Mouse (Mus musculus) heart, embryonic 12.5 days (tissue): ENCODE data around the gene Scd4. TPM values are rescaled to one million over a fixed set of nuclear protein-coding genes. Genes with fewer than 3 reads are reported as not detected.

Experiments
- ATAC-seq: fragments of 200-750 bp; cut with Nextera tagmentation; 2 replicates; pipeline ENCODE4 v1.8.0; 2017; ENCODE audit warnings: moderate TSS enrichment, moderate library complexity; ENCODE audit not compliant: insufficient number of reproducible peaks, low FRiP score
- H3K27ac ChIP-seq: fragments of 300-500 bp; sonication (generic); 2 replicates; pipeline ENCODE4 v1.5.1; 2016; ENCODE audit warnings: mild to moderate bottlenecking, moderate library complexity; ENCODE audit not compliant: poor library complexity, severe bottlenecking
- H3K27me3 ChIP-seq: fragments of 300-500 bp; sonication (generic); replicated peaks from 2 replicates; pipeline ENCODE4 v1.6.1; 2016; ENCODE audit warnings: mild to moderate bottlenecking, moderate library complexity
- H3K36me3 ChIP-seq: fragments of 300-500 bp; sonication (generic); 2 replicates; pipeline ENCODE4 v1.6.1; 2016; ENCODE audit warnings: mild to moderate bottlenecking, moderate library complexity
- H3K4me1 ChIP-seq: fragments of 300-500 bp; sonication (generic); replicated peaks from 2 replicates; pipeline ENCODE4 v1.6.1; 2016; ENCODE audit warnings: mild to moderate bottlenecking
- H3K4me2 ChIP-seq: fragments of 300-500 bp; sonication (generic); 2 replicates; pipeline ENCODE4 v1.6.1; 2016; ENCODE audit warnings: mild to moderate bottlenecking, moderate library complexity
- H3K4me3 ChIP-seq: fragments of 300-500 bp; sonication (generic); 2 replicates; pipeline ENCODE4 v1.5.1; 2016; ENCODE audit warnings: mild to moderate bottlenecking
- H3K9ac ChIP-seq: fragments of 300-500 bp; sonication (generic); 2 replicates; pipeline ENCODE4 v1.6.1; 2016; ENCODE audit warnings: mild to moderate bottlenecking, moderate library complexity
- H3K9me3 ChIP-seq: fragments of 300-500 bp; sonication (generic); replicated peaks from 2 replicates; pipeline ENCODE4 v1.6.1; 2016; ENCODE audit warnings: mild to moderate bottlenecking, moderate library complexity
- WGBS: fragments of 180-500 bp; shearing (Covaris S2); methylation state at CpG from one replicate; pipeline ENCODE4 v1.1.7; 2016; 5-methylcytosine and 5-hydroxymethylcytosine counted together
- polyA plus RNA-seq: library from polyadenylated mRNA; unstranded; fragments of >200 nt; fragmentation: Nextera tagmentation; extraction: Ambion mirVana; gene quantifications from 2 replicates; pipeline ENCODE4 v1.2.1, GENCODE M21; 2016

Scd4 gene
- polyA plus RNA-seq = 0.29 and 0.42 TPM in 2 replicates

DNA sequence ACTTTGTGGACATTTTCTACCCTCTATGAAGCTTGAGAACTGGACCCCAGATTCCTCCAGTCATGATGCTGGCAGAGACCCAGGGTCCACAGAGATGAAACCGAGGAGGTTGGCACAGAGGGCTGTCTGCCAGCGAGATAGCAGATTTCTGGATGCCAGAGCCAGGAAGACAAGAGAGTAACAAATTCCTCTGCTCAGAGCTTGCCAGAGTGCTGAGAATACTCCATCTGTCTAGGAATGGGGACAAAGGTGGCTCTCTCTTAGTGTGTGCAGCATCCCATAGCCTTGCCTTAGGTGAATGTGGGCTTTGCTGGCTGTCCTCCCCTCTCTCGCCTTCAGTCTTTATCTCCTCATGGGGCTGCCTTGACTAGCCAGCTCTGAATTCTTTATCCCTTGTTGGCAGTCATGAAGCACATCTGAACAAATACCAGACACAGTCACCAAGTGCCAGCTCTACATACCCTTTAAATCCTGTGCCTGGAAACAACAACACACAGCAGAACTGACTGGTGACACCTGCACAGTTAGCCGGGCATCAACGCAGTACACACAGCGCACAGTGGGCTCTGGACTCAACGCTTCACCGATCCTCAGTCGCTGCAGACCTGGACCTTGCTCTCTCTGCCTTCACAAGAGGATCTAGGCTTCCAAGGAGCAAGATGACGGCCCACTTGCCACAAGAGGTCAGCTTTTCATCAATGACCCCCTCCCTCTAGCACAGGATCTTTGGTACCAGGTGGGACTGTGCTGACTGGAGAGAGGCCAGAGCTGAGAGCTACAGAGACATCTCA, at the start of gene Scd4:
Gene Scd4, plus strand, starts transcription at position 260 of the 791 bp plus-strand sequence.
- Histone ChIP-seq H3K27ac (no peak within 1 kb of the TSS), H3K36me3 (no peaks in the 10 kb centered on the region), H3K4me1 (peaks cover 31% of the 10 kb centered on the region), H3K4me3 (no peak within 1 kb of the TSS), H3K27me3 (no peaks in the 10 kb centered on the region), H3K4me2 (no peak within 1 kb of the TSS), H3K9me3 (0 out of 2 replicates have a peak, but pooled peaks cover 3% of the 10 kb centered on the region), H3K9ac (no peak within 1 kb of the TSS)
- WGBS = 62% methylated on average over 10 of the region's 10 CpGs
- ATAC-seq = no peak

DNA sequence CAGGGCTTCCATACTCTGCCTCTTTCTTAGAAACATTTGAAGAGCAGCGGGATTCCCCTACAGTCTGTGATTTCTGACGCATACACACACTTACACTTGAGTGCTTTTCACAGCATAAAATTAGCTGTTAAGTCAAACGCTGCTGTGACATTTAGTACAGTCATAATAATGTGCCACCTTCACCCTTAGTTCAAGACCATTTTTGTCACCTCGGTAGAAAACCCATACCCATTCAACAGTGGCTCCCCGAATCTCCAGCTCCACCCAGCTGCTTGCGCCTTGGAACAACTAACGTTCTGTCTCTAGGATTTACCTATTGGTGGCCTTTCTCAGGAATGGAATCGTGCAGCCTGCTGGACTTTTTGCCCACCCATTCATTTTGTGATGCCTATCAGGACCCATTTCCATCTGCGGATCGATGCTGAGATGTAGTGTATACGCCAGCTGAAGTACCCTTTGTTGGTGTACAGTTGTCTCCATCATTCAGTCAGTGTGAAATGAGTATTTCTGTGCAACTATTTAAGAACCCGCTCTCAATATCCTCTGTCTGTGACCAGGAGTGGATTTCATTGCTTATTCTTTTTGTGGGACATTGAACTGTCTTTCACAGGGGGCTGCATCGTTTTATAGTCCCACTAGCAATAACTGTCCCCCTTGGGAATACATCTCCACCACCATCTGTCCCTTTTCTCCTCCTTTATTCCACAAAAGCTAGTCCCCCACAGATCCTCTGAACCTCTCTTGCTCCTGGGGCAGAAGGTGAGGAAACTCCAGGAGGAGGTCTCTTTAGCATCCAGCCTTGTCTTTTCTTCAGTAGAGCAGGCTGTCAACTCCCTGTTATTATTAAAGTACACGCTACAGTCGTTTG, 49.5 kb upstream of the Scd4 start:
- peak overlapping the region; percentile 93 for H3K27ac ChIP-seq
- peak overlapping the region; percentile 56 for H3K9ac ChIP-seq
- no peaks in the 10 kb centered on the region for H3K36me3 ChIP-seq
- ATAC-seq = no peak
- peak overlapping the region; percentile 79 for H3K4me2 ChIP-seq
- H3K27me3 ChIP-seq = no peaks in the 10 kb centered on the region
- H3K4me1 ChIP-seq = peaks cover 62% of the 10 kb centered on the region
- peak overlapping the region; percentile 47 for H3K4me3 ChIP-seq
- no peaks in the 10 kb centered on the region for H3K9me3 ChIP-seq
- 37% methylated on average over 15 of the region's 15 CpGs for WGBS

DNA sequence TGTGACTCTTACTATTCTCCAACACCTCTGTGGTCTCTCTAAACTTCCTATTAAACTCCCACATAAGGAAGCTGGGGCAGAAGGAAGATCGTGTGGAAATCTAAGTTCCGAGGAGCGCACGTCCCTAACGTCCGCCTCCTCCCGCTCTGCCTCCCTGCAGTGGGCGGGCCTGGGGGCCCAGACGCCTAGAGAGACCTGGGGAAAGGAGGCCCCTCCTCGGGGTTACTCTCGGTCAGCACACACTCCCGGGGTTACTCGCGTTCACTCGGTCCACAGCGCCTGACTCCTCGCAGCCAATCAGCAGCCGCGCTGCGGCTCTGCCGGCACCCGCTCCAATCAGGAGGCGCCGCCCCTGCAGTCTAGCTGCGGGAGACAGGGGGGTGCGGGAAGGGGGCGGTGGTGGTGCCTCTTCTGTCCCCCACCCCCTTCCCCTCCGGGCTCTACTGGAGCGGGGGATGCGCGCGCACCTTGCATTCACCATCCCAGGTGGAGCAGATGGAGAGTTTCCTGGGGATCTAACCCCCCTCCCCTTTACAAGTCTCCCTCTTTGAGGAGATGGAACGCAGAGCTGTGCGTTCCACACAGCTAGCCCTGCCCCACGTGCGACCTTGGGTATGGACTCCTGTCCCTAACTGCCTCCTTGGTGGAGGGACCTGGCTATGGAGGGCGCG, 48.7 kb upstream of the Scd4 start:
- Histone ChIP-seq H3K4me3 (peak overlapping the region; percentile 47), H3K4me1 (peaks cover 60% of the 10 kb centered on the region), H3K36me3 (no peaks in the 10 kb centered on the region), H3K9me3 (no peaks in the 10 kb centered on the region), H3K27me3 (no peaks in the 10 kb centered on the region), H3K4me2 (peak overlapping the region; percentile 79), H3K27ac (peak overlapping the region; percentile 93), H3K9ac (peak overlapping the region; percentile 70)
- 2% methylated on average over 37 of the region's 38 CpGs for WGBS
- peak; percentile 99 for ATAC-seq

DNA sequence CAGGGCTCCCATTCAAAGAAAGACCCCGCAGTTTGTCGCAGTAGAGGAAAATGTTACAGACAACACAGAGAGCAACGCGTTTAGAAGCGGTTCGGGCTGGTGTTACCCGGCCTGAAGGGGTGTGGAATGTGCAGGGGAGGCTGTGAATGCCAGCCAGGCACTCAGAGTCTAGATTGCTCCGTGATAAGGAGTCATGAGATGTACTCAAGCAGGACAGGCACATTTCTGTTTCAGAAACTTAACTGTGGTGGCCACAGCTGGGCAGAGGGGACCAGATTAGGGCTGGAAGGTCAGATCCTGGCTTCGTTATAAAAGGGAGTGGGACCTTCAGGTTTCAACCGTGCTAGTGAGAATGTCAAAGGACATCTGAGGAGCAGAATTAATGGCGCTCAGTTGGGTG, 48.2 kb upstream of the Scd4 start:
- Histone ChIP-seq H3K4me3 (peak overlapping the region; percentile 47), H3K27me3 (no peaks in the 10 kb centered on the region), H3K27ac (peak overlapping the region; percentile 93), H3K9ac (peak overlapping the region; percentile 70), H3K4me1 (peaks cover 62% of the 10 kb centered on the region), H3K4me2 (peak overlapping the region; percentile 79), H3K36me3 (no peaks in the 10 kb centered on the region), H3K9me3 (no peaks in the 10 kb centered on the region)
- ATAC-seq = peak; percentile 37
- 3% methylated on average over 11 of the region's 11 CpGs for WGBS

- H3K9ac ChIP-seq = no peak overlapping the region
- no peak for ATAC-seq
- peaks cover 60% of the 10 kb centered on the region for H3K4me1 ChIP-seq
- WGBS = 93% methylated on average over 8 of the region's 8 CpGs
- no peak overlapping the region for H3K4me2 ChIP-seq
- no peak overlapping the region for H3K27ac ChIP-seq
- no peaks in the 10 kb centered on the region for H3K9me3 ChIP-seq
- H3K4me3 ChIP-seq = no peak overlapping the region
- H3K27me3 ChIP-seq = no peaks in the 10 kb centered on the region
- no peaks in the 10 kb centered on the region for H3K36me3 ChIP-seq
Observed at GRCm38 (mm10) chr19:44285554-44285953, 47.3 kb upstream of the Scd4 start.

GRCm38 (mm10) chr19:44286109-44286508, 46.8 kb upstream of the Scd4 start:
- no peak overlapping the region for H3K4me2 ChIP-seq
- no peaks in the 10 kb centered on the region for H3K27me3 ChIP-seq
- peaks cover 54% of the 10 kb centered on the region for H3K4me1 ChIP-seq
- H3K9ac ChIP-seq = no peak overlapping the region; the same call in 1 of the 2 replicates
- no peak for ATAC-seq
- no peaks in the 10 kb centered on the region for H3K36me3 ChIP-seq
- no peak overlapping the region for H3K27ac ChIP-seq
- no peaks in the 10 kb centered on the region for H3K9me3 ChIP-seq
- H3K4me3 ChIP-seq = no peak overlapping the region
- 23% methylated on average over 2 of the region's 2 CpGs for WGBS

- Histone ChIP-seq H3K4me1 (peaks cover 51% of the 10 kb centered on the region), H3K9ac (0 out of 2 replicates have a peak overlapping the region, but pooled peaks have one; percentile 13), H3K27ac (peak overlapping the region; percentile 35; the same call in 1 of the 2 replicates), H3K36me3 (no peaks in the 10 kb centered on the region), H3K4me3 (no peak overlapping the region), H3K9me3 (no peaks in the 10 kb centered on the region), H3K27me3 (no peaks in the 10 kb centered on the region), H3K4me2 (peak overlapping the region; percentile 38)
- no peak for ATAC-seq
- WGBS = 41% methylated on average over 11 of the region's 11 CpGs
Observed at GRCm38 (mm10) chr19:44287415-44288110, 45.3 kb upstream of the Scd4 start.

GRCm38 (mm10) chr19:44292083-44292482, 40.8 kb upstream of the Scd4 start:
- peak overlapping the region; percentile 91; the same call in 1 of the 2 replicates for H3K4me2 ChIP-seq
- 82% methylated on average over 2 of the region's 2 CpGs for WGBS
- no peaks in the 10 kb centered on the region for H3K9me3 ChIP-seq
- H3K27ac ChIP-seq = peak overlapping the region; percentile 98
- H3K27me3 ChIP-seq = no peaks in the 10 kb centered on the region
- no peak for ATAC-seq
- peaks cover 52% of the 10 kb centered on the region for H3K4me1 ChIP-seq
- H3K9ac ChIP-seq = no peak overlapping the region
- H3K4me3 ChIP-seq = no peak overlapping the region
- H3K36me3 ChIP-seq = peaks cover 23% of the 10 kb centered on the region

DNA sequence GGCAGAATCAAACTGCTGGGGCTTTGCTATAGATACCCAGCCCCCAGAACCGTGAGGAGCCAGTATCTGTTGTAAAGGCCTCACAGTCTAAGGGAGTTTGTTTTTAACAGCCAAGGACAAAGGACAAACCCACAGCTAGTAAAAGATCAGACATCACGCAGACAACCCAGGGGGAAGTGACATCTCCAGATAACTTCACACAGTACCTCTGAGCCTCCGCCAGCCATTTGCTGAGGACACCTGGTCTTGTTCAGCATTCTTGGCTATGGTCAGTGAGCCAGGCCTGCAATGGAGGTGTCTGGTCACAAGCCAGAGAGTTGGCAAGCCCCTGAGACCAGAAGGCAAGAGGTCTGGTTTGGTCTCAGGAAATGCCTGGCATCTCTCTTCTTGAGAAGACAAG, 40.4 kb upstream of the Scd4 start:
- ATAC-seq = no peak
- H3K4me1 ChIP-seq = peaks cover 56% of the 10 kb centered on the region
- 38% methylated on average over 3 of the region's 3 CpGs for WGBS
- H3K9me3 ChIP-seq = no peaks in the 10 kb centered on the region
- H3K27me3 ChIP-seq = no peaks in the 10 kb centered on the region
- peaks cover 27% of the 10 kb centered on the region for H3K36me3 ChIP-seq
- H3K9ac ChIP-seq = no peak overlapping the region
- no peak overlapping the region for H3K4me3 ChIP-seq
- peak overlapping the region; percentile 98 for H3K27ac ChIP-seq
- peak overlapping the region; percentile 91 for H3K4me2 ChIP-seq

- ATAC-seq = peak; percentile 1
- Histone ChIP-seq H3K4me1 (peaks cover 57% of the 10 kb centered on the region), H3K4me2 (peak within 1 kb of the TSS; percentile 91), H3K27me3 (no peaks in the 10 kb centered on the region), H3K4me3 (peak within 1 kb of the TSS; percentile 92), H3K27ac (peak within 1 kb of the TSS; percentile 98), H3K36me3 (peaks cover 33% of the 10 kb centered on the region), H3K9me3 (no peaks in the 10 kb centered on the region), H3K9ac (peak within 1 kb of the TSS; percentile 95)
- 4% methylated on average over 21 of the region's 21 CpGs for WGBS
Observed at GRCm38 (mm10) chr19:44292941-44293768, 39.7 kb upstream of the Scd4 start, which contains the start of gene Scd2. Gene Scd2 (plus strand): TSS chr19:44293674.
